Mouse (Mus musculus): ENCODE results near the gene Casp7.
"Not testable (repeated sequence)": the region's sequence is repeated elsewhere in the genome, so short reads cannot be mapped to it uniquely, and the experiment has no call there.

The Casp7 gene

DNA sequence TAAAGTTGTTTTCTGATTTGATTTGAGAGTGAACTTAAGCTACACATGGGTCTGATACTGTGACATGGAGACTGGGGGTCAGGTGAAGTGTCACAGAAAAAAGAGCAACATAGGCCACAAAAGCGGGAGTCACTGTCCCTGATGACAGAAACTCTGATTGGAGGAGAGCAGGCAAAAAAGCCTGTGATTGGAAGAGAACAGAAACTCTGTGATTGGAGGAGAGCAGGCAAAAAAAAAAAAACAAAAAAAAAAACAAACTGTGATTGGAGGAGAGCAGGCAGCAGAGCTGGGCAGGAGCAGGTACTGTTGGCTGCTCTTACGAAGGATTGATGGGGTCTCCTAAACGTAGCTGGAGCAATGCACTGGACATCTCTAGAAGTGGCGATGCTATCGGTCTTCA, 11.4 kb upstream of the Casp7 start:
- no peak for DNase-seq (ENCODE audit: low spot score in 2 of 2)

DNA sequence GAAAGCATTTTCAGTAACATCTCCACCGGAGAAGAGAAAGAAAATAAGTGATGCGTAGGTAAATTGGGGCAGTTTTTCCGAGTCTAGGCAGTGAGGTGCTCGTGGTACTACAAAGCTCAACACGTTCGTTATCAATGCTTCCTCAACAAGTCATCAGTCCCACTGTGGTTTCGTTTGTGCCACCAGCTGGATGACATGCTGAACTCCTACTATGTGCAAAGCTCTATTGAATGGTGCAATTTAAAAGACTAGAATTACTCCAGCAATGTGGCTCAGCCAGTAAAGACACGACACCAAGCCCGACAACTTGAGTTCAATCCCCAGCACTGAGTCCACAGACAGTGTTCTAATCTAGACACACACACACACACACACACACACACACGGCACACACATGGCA, 10.8 kb upstream of the Casp7 start:
- no peak for DNase-seq (ENCODE audit: low spot score in 2 of 2)

- no peak for DNase-seq (ENCODE audit: low spot score in 2 of 2)
These were observed 9.1 kb upstream of the Casp7 start for GRCm38 (mm10) chr19:56387726-56388302.

GRCm38 (mm10) chr19:56389176-56389575, 7.8 kb upstream of the Casp7 start:
- peak in 1 of 2 experiments; percentile 56 for DNase-seq (ENCODE audit: low spot score in 2 of 2)

DNA sequence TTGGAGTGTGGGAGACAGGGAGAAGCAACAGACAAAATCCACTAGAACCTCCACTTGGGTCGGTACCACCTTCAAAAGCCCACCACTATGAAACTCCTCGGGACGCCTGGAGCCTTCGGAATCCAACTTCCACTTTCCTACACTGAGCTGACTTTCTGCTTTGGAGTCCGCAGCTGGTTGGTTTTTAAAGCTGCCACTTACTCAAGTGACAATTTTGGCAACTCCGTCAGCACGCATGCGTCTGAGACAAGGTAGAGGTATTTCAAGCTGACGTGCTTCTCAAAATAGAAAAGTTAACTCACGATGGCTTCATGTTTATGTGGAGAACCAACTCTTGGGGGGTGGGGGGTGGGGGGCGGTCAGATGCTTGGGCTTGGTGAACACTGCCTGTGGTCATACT, 7.0 kb upstream of the Casp7 start, which contains the start of gene Nrap:
Nrap (minus strand) TSS at position 159 of the 400 bp plus-strand sequence.
- DNase-seq (ENCODE audit: low spot score in 2 of 2), result peak; percentile 57 to 69

- DNase-seq (ENCODE audit: low spot score in 2 of 2), result no peak
These were observed 5.5 kb upstream of the Casp7 start for GRCm38 (mm10) chr19:56391307-56392046.

GRCm38 (mm10) chr19:56393311-56393866, 3.5 kb upstream of the Casp7 start:
- no peak for DNase-seq (ENCODE audit: low spot score in 2 of 2)

GRCm38 (mm10) chr19:56395183-56395935, 1.6 kb upstream of the Casp7 start:
- no peak for DNase-seq (ENCODE audit: low spot score in 2 of 2)

DNA sequence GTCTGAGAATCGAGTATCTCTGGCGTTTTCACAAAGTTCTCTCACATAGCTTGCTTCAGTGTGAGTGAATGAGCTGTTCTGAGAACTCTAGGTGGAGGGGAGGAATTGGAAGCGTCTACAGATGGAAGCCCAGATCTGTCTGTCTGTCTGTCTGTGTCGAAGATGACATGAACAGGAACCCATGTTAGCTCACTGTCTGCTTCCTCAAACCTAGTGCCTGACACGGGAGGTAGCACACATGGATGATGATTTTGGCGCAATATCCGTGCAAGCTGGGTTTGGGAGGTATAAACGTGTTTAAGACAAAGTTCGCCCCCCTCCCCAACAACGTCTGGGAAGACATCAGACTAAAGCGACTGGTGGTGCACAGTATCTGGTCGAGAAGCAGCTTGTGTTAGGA, 702 bp upstream of the Casp7 start:
- no peak for DNase-seq (ENCODE audit: low spot score in 2 of 2)

DNA sequence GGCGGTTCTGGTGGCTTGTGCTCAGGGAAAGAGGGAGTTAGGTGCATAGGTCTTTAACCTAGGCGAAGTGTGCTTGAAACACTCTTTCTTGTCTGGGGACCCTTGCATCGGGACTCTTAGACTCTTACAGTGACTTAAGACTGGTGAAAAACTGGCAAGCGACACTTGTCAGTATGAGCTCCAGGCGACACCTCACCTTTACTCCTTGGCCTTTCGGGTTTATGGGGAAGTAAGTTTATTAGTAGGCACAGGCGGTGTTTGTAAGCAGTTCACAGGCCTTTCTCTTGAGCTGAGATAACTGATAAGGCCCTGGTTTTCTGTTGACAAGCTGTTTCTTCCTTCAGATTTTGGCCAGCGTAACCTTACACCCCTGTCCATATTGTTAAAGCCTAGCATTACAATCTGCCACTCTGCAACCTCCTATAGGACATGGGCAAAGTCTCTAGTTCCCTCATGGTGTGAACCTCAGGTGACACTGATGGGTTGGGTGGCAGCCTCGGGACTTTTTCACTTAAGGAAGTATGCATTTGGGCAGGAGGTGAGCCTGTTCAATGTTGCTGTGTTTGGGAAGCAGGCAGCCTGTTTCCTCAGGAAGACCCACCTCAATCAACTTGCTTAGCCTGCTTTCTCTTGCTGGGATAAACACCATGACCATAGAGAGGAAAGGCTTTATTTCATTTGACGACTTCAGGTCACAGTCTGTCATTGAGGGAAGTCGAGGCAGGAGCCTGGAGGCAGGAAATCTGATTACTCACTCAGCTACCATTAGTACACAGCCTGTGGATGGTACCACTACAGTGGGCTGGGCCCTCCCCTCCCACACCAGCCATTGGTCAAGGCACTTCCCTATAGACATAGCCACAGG, 966 bp downstream of the Casp7 start:
- DNase-seq (ENCODE audit: low spot score in 2 of 2), result no peak

GRCm38 (mm10) chr19:56398528-56398795, 1.5 kb downstream of the Casp7 start:
- DNase-seq (ENCODE audit: low spot score in 2 of 2), result no peak

DNA sequence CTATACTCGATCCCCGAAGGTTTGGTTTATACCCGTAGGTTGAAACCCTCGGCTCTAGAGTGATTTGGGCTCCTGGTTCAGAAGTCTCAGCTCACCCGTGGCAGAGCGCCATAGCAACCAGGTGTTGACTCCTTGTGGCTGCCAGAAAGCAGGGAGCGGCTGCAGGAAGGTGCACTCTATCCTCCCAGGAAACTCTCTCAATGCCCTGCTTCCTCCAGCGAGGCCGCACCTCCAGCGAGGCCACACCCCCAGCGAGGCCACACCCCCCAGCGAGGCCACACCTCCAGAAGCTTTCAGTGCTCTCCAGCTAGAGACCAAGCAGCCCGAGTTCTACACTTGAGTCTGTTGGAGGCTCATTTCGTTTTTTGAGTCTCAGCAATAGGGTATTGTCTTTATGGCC, 3.3 kb downstream of the Casp7 start:
- peak; percentile 69 to 81 for DNase-seq (ENCODE audit: low spot score in 2 of 2)

- no peak for DNase-seq (ENCODE audit: low spot score in 2 of 2)
These were observed 4.9 kb downstream of the Casp7 start for GRCm38 (mm10) chr19:56401864-56402263.

DNA sequence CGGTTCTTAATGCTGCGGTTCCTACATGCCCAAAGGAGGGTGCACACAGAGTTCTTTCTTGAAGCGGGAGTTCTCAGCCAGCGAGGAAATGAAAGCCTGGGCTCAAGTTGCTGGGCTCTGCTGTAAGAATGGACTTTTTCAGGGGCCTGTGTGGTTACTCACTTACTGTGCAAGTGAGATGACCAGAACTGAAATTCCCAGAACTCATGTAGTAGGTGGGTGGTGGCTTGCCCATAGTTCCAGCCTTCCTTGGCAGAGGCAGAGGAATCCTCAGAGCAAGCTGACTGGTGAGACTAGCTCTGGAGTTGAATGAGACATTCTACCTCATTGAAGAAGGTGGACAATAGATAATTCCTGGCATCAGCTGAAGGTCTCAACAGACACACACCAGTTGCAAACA, 8.9 kb downstream of the Casp7 start:
- DNase-seq (ENCODE audit: low spot score in 2 of 2), result no peak

- peak in 1 of 2 experiments; percentile 59 for DNase-seq (ENCODE audit: low spot score in 2 of 2)
These were observed 9.7 kb downstream of the Casp7 start for GRCm38 (mm10) chr19:56406581-56406980.

DNA sequence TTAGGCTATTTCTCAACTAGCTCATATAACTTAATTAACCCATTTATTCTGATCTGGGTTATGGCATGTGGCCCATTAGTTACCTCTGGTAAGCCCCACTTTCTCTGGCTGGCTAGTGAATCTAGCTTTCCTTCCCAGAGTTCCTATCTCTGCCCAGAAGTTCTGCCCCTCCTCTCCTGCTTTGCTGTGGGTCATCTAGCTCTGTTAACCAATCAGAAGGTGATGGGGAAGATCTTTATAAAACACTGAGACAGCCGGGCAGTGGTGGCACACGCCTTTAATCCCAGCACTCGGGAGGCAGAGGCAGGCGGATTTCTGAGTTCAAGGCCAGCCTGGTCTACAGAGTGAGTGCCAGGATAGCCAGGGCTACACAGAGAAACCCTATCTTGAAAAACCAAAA, 13.0 kb downstream of the Casp7 start:
- not testable (repeated sequence) for DNase-seq (ENCODE audit: low spot score in 2 of 2)

DNA sequence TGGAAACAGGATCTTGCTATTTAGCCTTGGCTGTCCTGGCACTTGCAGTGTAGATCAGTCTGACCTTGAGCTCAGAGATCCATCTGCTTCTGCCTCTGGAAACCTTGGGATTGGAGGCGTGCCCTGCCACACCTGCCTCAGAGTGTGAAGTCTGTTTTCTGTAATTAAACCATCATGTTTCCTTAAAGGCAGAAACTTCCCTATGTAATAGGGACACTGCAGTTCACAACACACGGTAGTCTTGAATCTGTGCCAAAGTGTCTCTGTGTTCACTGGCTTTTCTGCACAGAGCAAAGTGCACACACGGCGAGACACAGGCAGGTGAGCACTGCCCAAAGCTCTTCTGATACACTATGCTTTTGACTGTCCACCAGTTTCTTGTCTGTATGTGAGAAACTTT, 21.5 kb downstream of the Casp7 start:
- no peak for DNase-seq (ENCODE audit: low spot score in 2 of 2)

DNA sequence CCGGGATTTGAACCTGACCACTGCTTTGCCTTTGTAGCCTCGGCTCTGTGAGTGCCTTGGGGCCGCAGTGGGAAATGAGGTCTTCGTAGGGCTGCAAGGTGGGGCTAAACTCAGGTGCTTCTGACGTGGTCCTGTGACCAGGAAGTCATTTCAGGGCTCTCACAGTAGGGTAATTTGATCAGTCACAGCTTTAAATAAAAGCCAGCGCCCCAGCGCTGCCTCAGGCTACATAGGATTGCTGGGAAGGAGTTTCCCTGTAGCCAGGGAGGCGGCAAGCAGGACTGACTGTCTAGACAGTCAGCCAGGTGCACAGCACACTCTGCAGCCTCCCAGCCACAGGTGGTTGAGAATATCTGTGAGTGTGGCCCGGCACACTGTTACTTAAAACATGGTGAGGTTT, 22.5 kb downstream of the Casp7 start:
- no peak for DNase-seq (ENCODE audit: low spot score in 2 of 2)

DNA sequence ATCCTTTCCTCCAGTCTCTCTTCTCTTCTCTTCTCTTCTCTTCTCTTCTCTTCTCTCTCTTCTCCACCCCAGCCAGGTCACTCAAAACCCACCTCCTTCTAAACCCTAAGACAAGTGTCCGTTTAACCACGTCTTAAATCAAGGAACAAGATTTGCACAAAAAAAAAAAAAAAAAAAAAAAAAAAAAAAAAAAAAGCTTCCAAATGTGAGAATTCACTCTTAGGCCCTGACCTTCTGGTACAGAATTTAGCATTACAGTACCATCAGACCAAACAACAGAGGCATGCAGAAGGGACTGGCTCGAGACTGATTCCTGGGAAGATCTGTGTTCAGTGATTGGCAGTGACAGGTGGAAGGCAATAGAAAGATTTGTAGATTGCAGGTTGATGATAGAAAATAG, 23.4 kb downstream of the Casp7 start:
- DNase-seq (ENCODE audit: low spot score in 2 of 2), result no peak

GRCm38 (mm10) chr19:56422476-56423338, 25.8 kb downstream of the Casp7 start:
- peak; percentile 64 to 82 for DNase-seq (ENCODE audit: low spot score in 2 of 2)

GRCm38 (mm10) chr19:56423370-56423769, 26.4 kb downstream of the Casp7 start:
- no peak for DNase-seq (ENCODE audit: low spot score in 2 of 2)

Data from heart, adult 9 months (tissue).